Mouse (Mus musculus): ENCODE measurements around the gene Psmd7. TPM values are rescaled to one million over a fixed set of nuclear protein-coding genes. Genes with fewer than 3 reads are reported as not detected.
A peak's percentile ranks its signal among the peaks of the same experiment; 100 is the strongest.

Gene Psmd7
- total RNA-seq, 4 experiments from 2014 or later, result 103 to 113 (median 104) TPM

Small RNA genes within 50 kb of the gene (microRNA-seq; reads per million reads assigned to microRNA genes)
- gene Mir140, result 9,532 reads per million, percentile 95 among the genes with 10 or more reads in this experiment

Other genes starting within 250 kb of the Psmd7 start
- 10 to 100 TPM; 65.1 to 78.9 (median 73.5) TPM for gene Nqo1, start 185.3 kb downstream of the Psmd7 start, total RNA-seq (2022)
- 10 to 100 TPM; 18.5 to 27.0 (median 24.6) TPM for gene Nob1, start 163.4 kb downstream of the Psmd7 start, total RNA-seq (2022)
- gene Wwp2, start 152.1 kb downstream of the Psmd7 start, total RNA-seq (2022), result 10 to 100 TPM; 22.2 to 25.0 (median 24.2) TPM